Mouse (Mus musculus): ENCODE results near the gene Ccnyl1.

- TF ChIP-seq CTCF (IDR thresholded peaks at IDR 0.05; ENCODE audit: low read depth): no peak
- no peak for TF ChIP-seq EP300 (optimal IDR thresholded peaks at IDR 0.05)
Measured at GRCm38 (mm10) chr1:64716589-64717304, 26.5 kb downstream of the Ccnyl1 start.

Data from stomach, postnatal 0 days (tissue).